Mouse (Mus musculus) midbrain, embryonic 16.5 days (tissue): ENCODE results near the gene Pgd. TPM values are rescaled to one million over a fixed set of nuclear protein-coding genes. Genes with fewer than 3 reads are reported as not detected.
"Not testable (repeated sequence)": the region's sequence is repeated elsewhere in the genome, so short reads cannot be mapped to it uniquely, and the experiment has no call there.

Source experiments
- ATAC-seq: fragments of 200-750 bp; cut with Nextera tagmentation; 2 replicates; pipeline ENCODE4 v1.8.0; 2017; ENCODE audit warnings: moderate TSS enrichment
- H3K27ac ChIP-seq: fragments of 300-500 bp; sonication (generic); 2 replicates; pipeline ENCODE4 v1.5.1; 2014; ENCODE audit warnings: mild to moderate bottlenecking, low read length, mixed read lengths
- H3K27me3 ChIP-seq: fragments of 300-500 bp; sonication (generic); 2 replicates; pipeline ENCODE4 v1.6.1; 2014; ENCODE audit warnings: low read depth, low read length, mixed read lengths; ENCODE audit not compliant: control insufficient read depth, insufficient read depth
- H3K36me3 ChIP-seq: fragments of 300-500 bp; sonication (generic); 2 replicates; pipeline ENCODE4 v1.6.1; 2014; ENCODE audit warnings: mild to moderate bottlenecking, low read length, moderate library complexity, mixed read lengths; ENCODE audit not compliant: control insufficient read depth, insufficient read depth
- H3K4me1 ChIP-seq: fragments of 300-500 bp; sonication (generic); 2 replicates; pipeline ENCODE4 v1.6.1; 2014; ENCODE audit warnings: mild to moderate bottlenecking, low read length, mixed read lengths; ENCODE audit not compliant: control insufficient read depth, insufficient read depth
- H3K4me2 ChIP-seq: fragments of 300-500 bp; sonication (generic); 2 replicates; pipeline ENCODE4 v1.6.1; 2014; ENCODE audit warnings: mild to moderate bottlenecking, low read length, mixed read lengths
- H3K4me3 ChIP-seq: fragments of 300-500 bp; sonication (generic); 2 replicates; pipeline ENCODE4 v1.5.1; 2014; ENCODE audit warnings: low read depth, mild to moderate bottlenecking, low read length, moderate library complexity, mixed read lengths
- H3K9ac ChIP-seq: fragments of 300-500 bp; sonication (generic); 2 replicates; pipeline ENCODE4 v1.6.1; 2014; ENCODE audit warnings: low read depth, low read length, mixed read lengths
- H3K9me3 ChIP-seq: fragments of 300-500 bp; sonication (generic); replicated peaks from 2 replicates; pipeline ENCODE4 v1.6.1; 2014; ENCODE audit warnings: mild to moderate bottlenecking, low read length, mixed read lengths; ENCODE audit not compliant: control insufficient read depth, poor library complexity, severe bottlenecking
- WGBS: fragments of 180-500 bp; shearing (Covaris S2); extraction: QIAGEN DNeasy Blood & Tissue Kit; methylation state at CpG from one replicate; pipeline ENCODE4 v1.1.7; 2014; 5-methylcytosine and 5-hydroxymethylcytosine counted together
- polyA plus RNA-seq: library from polyadenylated mRNA; unstranded; fragments of >200 nt; fragmentation: Nextera tagmentation; extraction: Ambion mirVana; gene quantifications from 2 replicates; pipeline ENCODE4 v1.2.1, GENCODE M21; 2015

The Pgd gene
- polyA plus RNA-seq, 1 experiment from 2014 or later, result 114 TPM

DNA sequence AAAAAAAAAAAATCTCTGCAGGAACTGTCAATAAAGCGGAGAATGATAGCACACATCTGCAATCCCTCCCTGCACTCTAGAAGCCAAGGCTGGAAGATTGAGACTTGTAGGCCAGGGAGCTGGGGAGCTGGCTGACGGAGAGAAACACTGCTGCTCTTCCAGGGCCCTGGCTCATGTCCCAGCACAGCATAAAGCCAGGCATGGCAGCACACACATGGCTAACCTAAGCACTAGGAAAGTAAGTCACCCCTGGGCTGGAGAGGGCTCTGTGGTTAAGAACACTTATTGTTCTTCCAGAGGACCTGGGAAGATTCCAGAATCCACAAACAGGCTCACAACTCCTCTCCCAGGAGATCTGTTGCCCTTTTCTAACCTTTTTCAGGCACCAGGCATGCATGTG is 6.1 kb upstream of the Pgd start:
- no peaks in the 10 kb centered on the region for H3K4me1 ChIP-seq
- no peak overlapping the region for H3K4me2 ChIP-seq
- peak overlapping the region; percentile 24 for H3K27ac ChIP-seq
- no peaks in the 10 kb centered on the region for H3K9me3 ChIP-seq
- no peaks in the 10 kb centered on the region for H3K27me3 ChIP-seq
- H3K9ac ChIP-seq, result no peak overlapping the region
- no peak overlapping the region for H3K4me3 ChIP-seq
- ATAC-seq, result no peak
- no peaks in the 10 kb centered on the region; the same call in 1 of the 2 replicates for H3K36me3 ChIP-seq
- WGBS, result 69% methylated on average over 2 of the region's 2 CpGs

DNA sequence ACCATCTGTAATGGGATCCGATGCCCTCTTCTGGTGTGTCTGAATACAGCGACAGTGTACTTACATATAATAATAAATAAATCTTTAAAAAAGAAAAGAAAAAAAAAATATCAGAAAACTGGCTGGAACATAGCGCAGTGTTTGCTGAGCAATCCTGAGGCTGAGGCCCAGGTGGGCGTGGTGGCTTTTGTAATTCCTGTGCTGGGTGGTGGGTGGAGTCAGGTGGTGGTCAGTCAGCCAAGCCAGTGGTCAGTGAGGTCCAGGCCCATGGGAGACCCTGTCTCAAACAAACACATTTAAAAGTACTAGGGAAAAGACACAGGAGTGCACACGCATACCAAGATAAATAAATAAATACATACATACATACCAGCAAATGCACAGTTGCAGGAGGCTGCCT is 5.5 kb upstream of the Pgd start:
- Histone ChIP-seq H3K27me3 (no peaks in the 10 kb centered on the region), H3K4me3 (no peak overlapping the region), H3K9me3 (no peaks in the 10 kb centered on the region), H3K9ac (no peak overlapping the region), H3K27ac (no peak overlapping the region), H3K4me1 (no peaks in the 10 kb centered on the region), H3K4me2 (no peak overlapping the region), H3K36me3 (no peaks in the 10 kb centered on the region; the same call in 1 of the 2 replicates)
- 96% methylated on average over 5 of the region's 5 CpGs for WGBS
- no peak for ATAC-seq

GRCm38 (mm10) chr4:149171581-149171981 is 5.0 kb upstream of the Pgd start:
- H3K27ac ChIP-seq, result no peak overlapping the region
- 76% methylated on average over 5 of the region's 5 CpGs for WGBS
- no peaks in the 10 kb centered on the region for H3K4me1 ChIP-seq
- H3K27me3 ChIP-seq, result no peaks in the 10 kb centered on the region
- H3K9ac ChIP-seq, result no peak overlapping the region
- H3K4me3 ChIP-seq, result no peak overlapping the region
- no peak for ATAC-seq
- H3K36me3 ChIP-seq, result no peaks in the 10 kb centered on the region; the same call in 1 of the 2 replicates
- no peak overlapping the region for H3K4me2 ChIP-seq
- no peaks in the 10 kb centered on the region for H3K9me3 ChIP-seq

GRCm38 (mm10) chr4:149170394-149170931 is 3.9 kb upstream of the Pgd start:
- H3K36me3 ChIP-seq, result no peaks in the 10 kb centered on the region; the same call in 1 of the 2 replicates
- no peak for ATAC-seq
- no peak overlapping the region for H3K4me2 ChIP-seq

DNA sequence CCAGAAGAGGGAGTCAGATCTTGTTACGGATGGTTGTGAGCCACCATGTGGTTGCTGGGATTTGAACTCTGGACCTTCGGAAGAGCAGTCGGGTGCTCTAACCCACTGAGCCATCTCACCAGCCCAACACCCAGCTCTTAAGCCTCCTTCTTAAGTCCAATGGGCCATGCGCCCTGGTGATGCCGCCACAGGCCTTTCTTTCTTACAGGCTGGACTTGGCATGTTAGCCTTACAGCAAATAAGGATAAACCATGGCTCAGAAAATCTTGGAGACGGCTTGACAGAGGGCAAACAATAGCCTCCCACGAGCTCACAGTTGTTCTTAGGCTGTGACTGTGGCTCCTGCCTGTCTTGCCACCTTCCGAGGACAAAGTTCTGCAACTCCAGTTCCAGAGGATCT is 3.4 kb upstream of the Pgd start:
- WGBS, result 62% methylated on average over 7 of the region's 8 CpGs
- ATAC-seq, result not testable (repeated sequence)

More at GRCm38 (mm10) chr4:149170394-149170931, 3.9 kb upstream of the Pgd start:
- no peak overlapping the region for H3K4me3 ChIP-seq
- H3K27me3 ChIP-seq, result no peaks in the 10 kb centered on the region
- H3K4me1 ChIP-seq, result peaks cover 6% of the 10 kb centered on the region
- no peak overlapping the region; the same call in 1 of the 2 replicates for H3K27ac ChIP-seq
- H3K9ac ChIP-seq, result no peak overlapping the region
- 68% methylated on average over 7 of the region's 7 CpGs for WGBS
- no peaks in the 10 kb centered on the region for H3K9me3 ChIP-seq

DNA sequence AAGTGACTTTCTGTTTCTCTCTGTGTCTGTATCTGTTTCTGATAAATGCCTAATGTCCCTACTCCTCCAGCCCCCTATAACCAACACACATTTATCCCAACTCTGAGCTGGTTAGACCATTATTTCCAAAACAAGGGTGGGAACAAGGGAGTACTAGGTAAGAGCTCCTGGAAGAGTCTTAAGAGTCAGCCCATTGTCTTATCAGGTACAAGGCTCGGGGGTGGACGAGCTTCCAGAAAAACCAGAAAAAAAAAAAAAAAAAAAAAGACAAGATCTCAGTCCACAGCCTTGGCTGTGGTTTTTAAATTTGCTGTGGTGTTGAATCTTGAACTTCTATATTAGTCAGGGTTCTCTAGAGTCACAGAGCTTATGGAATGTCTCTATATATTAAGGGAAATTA is 1.4 kb upstream of the Pgd start:
- no peak for ATAC-seq
- Histone ChIP-seq H3K4me1 (peaks cover 9% of the 10 kb centered on the region), H3K9ac (no peak overlapping the region), H3K4me2 (no peak overlapping the region), H3K27me3 (no peaks in the 10 kb centered on the region), H3K4me3 (no peak overlapping the region), H3K27ac (no peak overlapping the region), H3K9me3 (no peaks in the 10 kb centered on the region), H3K36me3 (peaks cover 3% of the 10 kb centered on the region; the same call in 1 of the 2 replicates)
- WGBS, result 80% methylated on average over 2 of the region's 2 CpGs

More for the DNA sequence above, 3.4 kb upstream of the Pgd start:
- not testable (repeated sequence) for H3K27ac ChIP-seq, H3K27me3 ChIP-seq, H3K36me3 ChIP-seq, H3K4me1 ChIP-seq, H3K9me3 ChIP-seq, H3K4me3 ChIP-seq, H3K4me2 ChIP-seq, H3K9ac ChIP-seq

DNA sequence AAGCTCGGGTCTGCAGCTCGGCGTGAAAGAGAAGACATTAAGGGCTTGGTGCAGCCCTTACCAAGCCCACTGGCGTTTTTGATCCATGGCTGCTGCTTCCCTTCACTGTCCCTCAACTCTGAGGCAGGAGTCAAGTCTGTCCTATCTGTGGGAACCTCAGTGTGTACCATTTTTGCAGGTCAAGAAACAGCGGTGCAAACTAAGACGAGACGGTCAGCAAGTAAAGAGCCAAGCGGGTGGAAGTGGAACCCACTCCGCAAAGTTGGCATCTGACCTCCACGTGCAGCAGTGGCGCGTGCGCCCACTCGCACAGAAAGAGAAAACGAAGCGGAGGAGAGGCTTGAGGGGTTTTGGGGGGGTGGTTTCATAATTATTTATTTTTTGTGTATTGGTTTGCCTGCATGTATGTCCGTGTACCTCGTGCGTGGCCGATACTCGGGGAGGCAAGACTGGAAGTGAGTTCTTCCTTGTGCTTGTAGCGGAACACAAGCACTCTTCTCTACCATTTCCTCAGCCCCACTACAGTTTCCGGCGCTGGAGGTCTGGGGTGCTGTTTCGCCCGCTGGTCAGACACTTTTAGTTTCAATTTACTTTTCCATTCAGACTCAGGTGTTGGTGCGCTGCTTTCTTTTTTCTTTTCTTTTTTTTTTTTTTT is 513 bp upstream of the Pgd start:
- peaks cover 9% of the 10 kb centered on the region for H3K4me1 ChIP-seq
- H3K4me2 ChIP-seq, result peak overlapping the region; percentile 78
- peak overlapping the region; percentile 76 for H3K4me3 ChIP-seq
- no peaks in the 10 kb centered on the region for H3K27me3 ChIP-seq
- H3K9ac ChIP-seq, result peak overlapping the region; percentile 47
- H3K36me3 ChIP-seq, result peaks cover 3% of the 10 kb centered on the region; the same call in 1 of the 2 replicates
- peak; percentile 68 for ATAC-seq
- H3K9me3 ChIP-seq, result no peaks in the 10 kb centered on the region
- WGBS, result 3% methylated on average over 27 of the region's 27 CpGs
- H3K27ac ChIP-seq, result peak overlapping the region; percentile 72

- Histone ChIP-seq H3K4me2 (no peak overlapping the region), H3K27ac (no peak overlapping the region), H3K27me3 (no peaks in the 10 kb centered on the region), H3K36me3 (peaks cover 20% of the 10 kb centered on the region), H3K4me1 (peaks cover 9% of the 10 kb centered on the region), H3K9me3 (no peaks in the 10 kb centered on the region), H3K4me3 (no peak overlapping the region), H3K9ac (no peak overlapping the region)
- WGBS, result 71% methylated on average over 5 of the region's 5 CpGs
- ATAC-seq, result no peak
These were observed 2.4 kb downstream of the Pgd start for GRCm38 (mm10) chr4:149164150-149164549.

DNA sequence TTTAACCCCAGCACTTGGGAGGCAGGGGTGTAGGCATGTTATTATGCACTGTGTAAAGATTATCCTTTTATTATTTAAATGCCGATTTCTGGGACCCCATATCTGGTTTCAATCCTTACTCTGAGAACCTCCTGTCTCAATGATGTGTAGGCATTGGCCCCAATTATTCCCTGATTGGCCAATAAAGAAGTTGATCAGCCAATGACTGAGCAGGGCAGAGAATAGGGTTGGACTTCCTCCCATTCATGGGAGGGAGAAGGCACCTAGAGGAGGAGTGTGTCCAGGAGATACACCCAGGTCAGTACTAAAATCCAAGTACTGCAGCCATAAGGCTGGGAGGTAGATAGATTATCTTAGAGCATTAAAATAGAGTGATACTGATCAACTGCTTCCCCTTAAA is 3.4 kb downstream of the Pgd start:
- WGBS, result 70% methylated on average over 1 of the region's 1 CpGs
- Histone ChIP-seq H3K36me3 (peaks cover 20% of the 10 kb centered on the region), H3K27me3 (no peaks in the 10 kb centered on the region), H3K4me2 (no peak overlapping the region), H3K9ac (no peak overlapping the region), H3K4me1 (peaks cover 9% of the 10 kb centered on the region), H3K4me3 (no peak overlapping the region), H3K27ac (no peak overlapping the region), H3K9me3 (no peaks in the 10 kb centered on the region)
- ATAC-seq, result no peak
